Comparison of ENCODE assay signal across 16 mouse cellular contexts in the genomic region with DNA sequence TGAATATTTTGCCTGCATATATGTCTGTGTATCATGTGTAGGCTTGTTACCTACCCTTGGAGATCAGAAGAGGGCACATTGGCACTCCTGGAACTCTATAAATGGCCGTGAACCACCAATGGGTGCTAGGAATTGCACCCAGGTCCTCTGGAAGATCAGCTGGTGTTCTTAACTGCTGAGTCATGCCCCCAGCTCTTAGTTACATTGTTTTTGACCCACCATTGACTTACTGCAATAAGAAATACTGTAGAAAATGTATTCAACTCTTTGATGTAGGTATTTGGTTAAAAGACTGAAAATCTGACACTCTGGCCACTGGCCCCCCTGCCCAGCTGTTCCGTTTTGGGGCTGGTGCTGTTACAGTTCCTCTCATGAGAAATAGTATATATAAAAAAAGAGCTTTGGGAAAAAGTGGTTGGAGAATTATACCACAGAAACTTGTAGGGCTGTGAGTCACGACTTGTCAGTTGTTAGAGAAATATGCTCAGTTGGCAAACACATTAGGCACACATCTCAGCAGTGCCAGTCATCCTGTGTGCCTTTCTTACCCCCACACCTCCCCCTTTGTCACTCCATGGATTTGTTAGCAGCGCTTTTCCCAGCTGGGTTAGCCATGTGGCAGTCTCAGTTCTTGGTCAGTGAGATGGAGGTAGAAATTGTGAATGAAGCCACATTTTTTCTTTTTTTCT. TPM values are rescaled to one million over a fixed set of nuclear protein-coding genes. Genes with fewer than 3 reads are reported as not detected.
DNase-seq lines count a peak whose midpoint lies in the region; ATAC-seq lines count a peak whose summit lies in the region.
"Had no signal": no experiment of that assay in that cellular context is flagged by ENCODE, and none has a peak within 500 bp of the region (broad histone marks: within the 10 kb centered on the region; RNA-seq: fewer than 3 reads in every experiment).

No protein-coding gene starts in this region.

- no peaks in the 10 kb centered on the region for H3K36me3 ChIP-seq in midbrain, embryonic 16.5 days (ENCODE audit: control insufficient read depth, insufficient read depth, low read length)
- H3K36me3 ChIP-seq in kidney, embryonic 16.5 days (ENCODE audit: insufficient read depth, low read length) = no peaks in the 10 kb centered on the region
- H3K36me3 ChIP-seq: embryonic facial prominence, embryonic 15.5 days had no signal

- H3K9me3 ChIP-seq in midbrain, embryonic 16.5 days (replicated peaks; ENCODE audit: control insufficient read depth, low read length, poor library complexity, severe bottlenecking) = no peaks in the 10 kb centered on the region
- H3K9me3 ChIP-seq in kidney, embryonic 16.5 days (ENCODE audit: low read length) = 0 out of 2 replicates have a peak, but pooled peaks cover 2% of the 10 kb centered on the region
- H3K9me3 ChIP-seq: embryonic facial prominence, embryonic 15.5 days had no signal

- peaks cover 5% of the 10 kb centered on the region; the same call in 1 of the 2 replicates for H3K4me1 ChIP-seq in midbrain, embryonic 16.5 days (ENCODE audit: control insufficient read depth, insufficient read depth, low read length)
- 0 out of 2 replicates have a peak, but pooled peaks cover 7% of the 10 kb centered on the region for H3K4me1 ChIP-seq in kidney, embryonic 16.5 days (ENCODE audit: insufficient read depth, low read length)
- H3K4me1 ChIP-seq: megakaryocyte, embryonic 14.5 days had no signal

- H3K27ac ChIP-seq in midbrain, embryonic 16.5 days (ENCODE audit: low read length) = no peak overlapping the region
- no peak overlapping the region for H3K27ac ChIP-seq in kidney, embryonic 16.5 days (ENCODE audit: low read length)
- H3K27ac ChIP-seq: embryonic facial prominence, embryonic 15.5 days; kidney, postnatal 0 days had no signal

- H3K9ac ChIP-seq in midbrain, embryonic 16.5 days (ENCODE audit: low read depth, low read length) = no peak overlapping the region
- no peak overlapping the region for H3K9ac ChIP-seq in kidney, embryonic 16.5 days (replicated peaks; ENCODE audit: low read length)
- H3K9ac ChIP-seq: embryonic facial prominence, embryonic 15.5 days had no signal

- H3K27me3 ChIP-seq in midbrain, embryonic 16.5 days (ENCODE audit: control insufficient read depth, insufficient read depth, low read depth, low read length) = no peaks in the 10 kb centered on the region
- no peaks in the 10 kb centered on the region for H3K27me3 ChIP-seq in kidney, embryonic 16.5 days (ENCODE audit: insufficient read depth, low read length)
- H3K27me3 ChIP-seq: embryonic facial prominence, embryonic 15.5 days; megakaryocyte, embryonic 14.5 days had no signal

- no peak for ATAC-seq in midbrain, embryonic 16.5 days
- no peak for ATAC-seq in kidney, embryonic 16.5 days (ENCODE audit: low FRiP score, low TSS enrichment)
- ATAC-seq: inflammation-experienced regulatory T-cells, adult 6 months had no signal

- WGBS in midbrain, embryonic 16.5 days = 88% methylated on average over 4 of the region's 4 CpGs
- WGBS in kidney, embryonic 16.5 days = 83% methylated on average over 4 of the region's 4 CpGs

- no peak overlapping the region for H3K4me3 ChIP-seq in midbrain, embryonic 16.5 days (ENCODE audit: low read depth, low read length)
- H3K4me3 ChIP-seq in kidney, embryonic 16.5 days (ENCODE audit: low read length) = no peak overlapping the region
- H3K4me3 ChIP-seq: embryonic facial prominence, embryonic 15.5 days; megakaryocyte, embryonic 14.5 days had no signal

- peak; percentile 66 to 79 for DNase-seq in layer of hippocampus, adult 18-20 months (ENCODE audit: low spot score in 2 of 2)
- no peak for DNase-seq in layer of hippocampus, adult 9-10 months (ENCODE audit: low spot score)
- DNase-seq in 3134 (ENCODE audit: extremely low read depth, insufficient read length, low spot score) = peak; percentile 32
- DNase-seq in 3T3-L1 (ENCODE audit: low read depth, low spot score) = peak; percentile 87
- peak; percentile 65 for DNase-seq in fibroblast of lung, adult 2 months (ENCODE audit: low read depth)
- DNase-seq in yolk sac, embryonic 10.5 days (ENCODE audit: low spot score) = no peak
- DNase-seq: cerebellum, postnatal 36 days; heart, postnatal 4 days; lung, adult 18-20 months had no signal

- no peak overlapping the region for H3K4me2 ChIP-seq in midbrain, embryonic 16.5 days (ENCODE audit: low read length)
- no peak overlapping the region for H3K4me2 ChIP-seq in kidney, embryonic 16.5 days (replicated peaks; ENCODE audit: low read depth, low read length)
- H3K4me2 ChIP-seq: embryonic facial prominence, embryonic 15.5 days; heart, embryonic 11.5 days had no signal

RNA-seq across cellular contexts. Expression of a gene that starts 58.4 kb away (rescaled TPM):
- total RNA-seq in layer of hippocampus, adult 18-20 months (2021) = 100 to 1,000 TPM; 233 to 240 TPM
- polyA plus RNA-seq in midbrain, embryonic 16.5 days (2015; fragmentation: Nextera tagmentation; extraction: Ambion mirVana) = 10.9 and 11.3 TPM in 2 replicates
- polyA plus RNA-seq in kidney, embryonic 16.5 days (2015; fragmentation: Nextera tagmentation; extraction: Ambion mirVana) = 9.6 and 10.7 TPM in 2 replicates

Comparison
In these comparisons a context has a peak if more than half of its experiments do, and no peak if none do; other contexts are left out.
1. DNase-seq: peak in layer of hippocampus, adult 18-20 months (2 of 2), 3134 (single experiment), 3T3-L1 (single experiment) and fibroblast of lung, adult 2 months (single experiment); none in layer of hippocampus, adult 9-10 months (single experiment) and yolk sac, embryonic 10.5 days (single experiment).